Mouse (Mus musculus) frontal cortex, postnatal 25 days (tissue): ENCODE data around the gene Olfr1162.
"Not testable (repeated sequence)": the region's sequence is repeated elsewhere in the genome, so short reads cannot be mapped to it uniquely, and the experiment has no call there.

Source experiments
- DNase-seq, 2 experiments: peaks; one replicate each; pipeline ENCODE4 v3.0.0; 2022; ENCODE audit warnings: low spot score in 2 of 2

Olfr1162 gene

GRCm38 (mm10) chr2:88051029-88051428, at the start of gene Olfr1162:
Gene Olfr1162, minus strand, starts transcription at chr2:88051129.
- DNase-seq, result no peak

- no peak for DNase-seq
Observed at GRCm38 (mm10) chr2:88093866-88094265, 42.9 kb upstream of the Olfr1162 start, which contains the start of gene Olfr1164. Gene Olfr1164, minus strand, starts transcription at chr2:88093966.

GRCm38 (mm10) chr2:88071730-88072129, 20.8 kb upstream of the Olfr1162 start, which contains the start of gene Olfr1163:
Gene Olfr1163, minus strand, starts transcription at chr2:88071830.
- no peak for DNase-seq

GRCm38 (mm10) chr2:88063587-88063986, 12.7 kb upstream of the Olfr1162 start:
- no peak for DNase-seq

- DNase-seq, result no peak
Observed at GRCm38 (mm10) chr2:88037599-88037998, 13.3 kb downstream of the Olfr1162 start, which contains the start of gene Olfr73. Gene Olfr73, minus strand, starts transcription at chr2:88037699.

DNA sequence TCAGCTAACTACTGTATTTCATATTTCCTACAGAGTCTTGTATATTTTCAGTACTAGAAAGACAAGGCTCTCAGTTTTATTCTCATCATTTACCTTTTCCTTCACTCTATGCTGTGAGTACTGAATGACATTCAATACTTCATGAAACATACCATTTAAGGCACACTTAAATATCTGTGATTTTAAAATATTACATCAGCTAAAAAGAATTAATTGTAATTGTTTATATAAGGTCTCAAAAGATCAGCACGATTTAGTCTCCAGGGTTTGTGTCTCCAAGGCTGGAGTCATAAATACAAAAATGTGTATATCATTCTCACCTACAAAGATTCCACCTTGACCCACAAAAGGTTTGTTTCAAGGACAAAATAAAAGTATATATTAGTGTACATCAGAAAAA, 28.5 kb downstream of the Olfr1162 start, which contains the start of gene Olfr1161:
TSS of gene Olfr1161 (plus strand) at position 301 of the 400 bp plus-strand sequence.
- DNase-seq, result not testable (repeated sequence)

DNA sequence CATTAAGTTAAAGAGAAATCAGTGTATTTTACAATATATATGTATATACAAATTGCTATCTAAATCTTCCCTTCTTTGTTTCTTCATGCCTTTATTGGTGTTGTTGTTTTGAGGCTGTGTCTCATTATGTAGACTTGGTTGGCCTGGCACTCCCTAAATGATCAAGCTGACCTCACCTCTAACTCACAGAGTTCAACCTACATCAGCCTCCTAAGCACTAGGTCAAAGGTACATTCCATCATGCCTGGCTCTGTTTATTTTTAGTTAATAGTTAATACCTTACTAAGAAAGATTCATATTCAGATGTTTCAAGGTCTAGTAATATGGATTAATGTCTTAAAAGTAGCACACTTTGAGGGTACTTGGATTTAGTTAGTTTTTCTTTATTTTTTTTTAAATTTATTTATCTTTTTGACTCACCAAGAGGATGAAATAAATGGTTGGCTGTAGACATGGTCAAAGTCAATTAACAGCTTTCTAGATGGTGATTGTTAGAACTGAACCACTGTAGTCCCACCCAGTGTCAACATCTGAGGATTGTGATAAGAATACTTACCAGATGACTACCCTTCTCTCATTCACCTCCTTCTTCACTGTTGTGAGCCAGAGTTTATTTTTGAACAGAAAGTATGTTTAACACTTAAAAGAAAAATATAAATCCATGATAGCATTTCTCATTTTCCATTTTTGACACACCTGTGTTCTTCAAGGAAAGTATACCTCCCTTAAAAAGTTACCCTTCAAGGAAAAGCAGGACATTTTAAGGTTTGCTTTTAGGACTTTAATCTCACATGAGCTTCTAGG, 43.2 kb downstream of the Olfr1162 start, which contains the start of gene Olfr1160:
TSS of gene Olfr1160 (minus strand) at position 754 of the 804 bp plus-strand sequence.
- no peak for DNase-seq
